Mouse (Mus musculus): Measurements from ENCODE around the gene Ptgs2. TPM values are rescaled to one million over a fixed set of nuclear protein-coding genes. Genes with fewer than 3 reads are reported as not detected.

Ptgs2 gene
- 0.29 and 0.43 TPM in 2 replicates for polyA plus RNA-seq (2014; fragmentation: Nextera tagmentation; extraction: Ambion mirVana)

- ATAC-seq (replicated peaks; ENCODE audit: insufficient number of reproducible peaks, low FRiP score, low TSS enrichment, low read depth) = peak; percentile 84
- H3K9me3 ChIP-seq (replicated peaks; ENCODE audit: control insufficient read depth, low read length) = no peaks in the 10 kb centered on the region
- peak within 1 kb of the TSS; percentile 89 for H3K4me2 ChIP-seq (ENCODE audit: low read depth, low read length)
- H3K27me3 ChIP-seq (ENCODE audit: control insufficient read depth, insufficient read depth, low read length) = no peaks in the 10 kb centered on the region; the same call in 1 of the 2 replicates
- H3K36me3 ChIP-seq (replicated peaks; ENCODE audit: control insufficient read depth, insufficient read depth, low read depth, low read length) = no peaks in the 10 kb centered on the region
- peak within 1 kb of the TSS; percentile 57 for H3K9ac ChIP-seq (replicated peaks; ENCODE audit: low read length)
- peak; percentile 73 for DNase-seq (ENCODE audit: low spot score)
- H3K27ac ChIP-seq (replicated peaks; ENCODE audit: low read depth, low read length) = no peak within 1 kb of the TSS
- under 1% methylated on average over 26 of the region's 26 CpGs for WGBS
- H3K4me1 ChIP-seq (ENCODE audit: control insufficient read depth, insufficient read depth, low read length) = no peaks in the 10 kb centered on the region
- H3K4me3 ChIP-seq (ENCODE audit: low read depth, low read length) = peak within 1 kb of the TSS; percentile 39
These were observed at the start of gene Ptgs2 for GRCm38 (mm10) chr1:150099790-150100333. TSS of gene Ptgs2 (plus strand) at chr1:150100031.

GRCm38 (mm10) chr1:150050256-150050655 is 49.6 kb upstream of the Ptgs2 start:
- Histone ChIP-seq H3K4me1 (ENCODE audit: control insufficient read depth, insufficient read depth, low read length) (no peaks in the 10 kb centered on the region), H3K9ac (replicated peaks; ENCODE audit: low read length) (no peak overlapping the region), H3K9me3 (replicated peaks; ENCODE audit: control insufficient read depth, low read length) (no peaks in the 10 kb centered on the region), H3K27me3 (ENCODE audit: control insufficient read depth, insufficient read depth, low read length) (no peaks in the 10 kb centered on the region), H3K36me3 (replicated peaks; ENCODE audit: control insufficient read depth, insufficient read depth, low read depth, low read length) (no peaks in the 10 kb centered on the region), H3K4me2 (ENCODE audit: low read depth, low read length) (no peak overlapping the region), H3K4me3 (ENCODE audit: low read depth, low read length) (no peak overlapping the region), H3K27ac (replicated peaks; ENCODE audit: low read depth, low read length) (no peak overlapping the region)
- 70% methylated on average over 1 of the region's 1 CpGs for WGBS
- no peak for ATAC-seq (replicated peaks; ENCODE audit: insufficient number of reproducible peaks, low FRiP score, low TSS enrichment, low read depth)
- no peak for DNase-seq (ENCODE audit: low spot score)

GRCm38 (mm10) chr1:150065684-150066083 is 34.1 kb upstream of the Ptgs2 start:
- WGBS = 88% methylated on average over 1 of the region's 1 CpGs
- H3K36me3 ChIP-seq (replicated peaks; ENCODE audit: control insufficient read depth, insufficient read depth, low read depth, low read length) = no peaks in the 10 kb centered on the region
- no peaks in the 10 kb centered on the region for H3K27me3 ChIP-seq (ENCODE audit: control insufficient read depth, insufficient read depth, low read length)
- no peak overlapping the region for H3K27ac ChIP-seq (replicated peaks; ENCODE audit: low read depth, low read length)
- no peak for DNase-seq (ENCODE audit: low spot score)
- no peak overlapping the region for H3K9ac ChIP-seq (replicated peaks; ENCODE audit: low read length)
- H3K4me1 ChIP-seq (ENCODE audit: control insufficient read depth, insufficient read depth, low read length) = no peaks in the 10 kb centered on the region
- H3K4me3 ChIP-seq (ENCODE audit: low read depth, low read length) = no peak overlapping the region
- ATAC-seq (replicated peaks; ENCODE audit: insufficient number of reproducible peaks, low FRiP score, low TSS enrichment, low read depth) = no peak
- H3K4me2 ChIP-seq (ENCODE audit: low read depth, low read length) = no peak overlapping the region
- no peaks in the 10 kb centered on the region for H3K9me3 ChIP-seq (replicated peaks; ENCODE audit: control insufficient read depth, low read length)

GRCm38 (mm10) chr1:150072880-150073279 is 27.0 kb upstream of the Ptgs2 start:
- H3K9ac ChIP-seq (replicated peaks; ENCODE audit: low read length) = no peak overlapping the region
- no peaks in the 10 kb centered on the region for H3K27me3 ChIP-seq (ENCODE audit: control insufficient read depth, insufficient read depth, low read length)
- no peak overlapping the region for H3K27ac ChIP-seq (replicated peaks; ENCODE audit: low read depth, low read length)
- H3K4me2 ChIP-seq (ENCODE audit: low read depth, low read length) = no peak overlapping the region
- ATAC-seq (replicated peaks; ENCODE audit: insufficient number of reproducible peaks, low FRiP score, low TSS enrichment, low read depth) (no peak), DNase-seq (ENCODE audit: low spot score) (no peak)
- 75% methylated on average over 3 of the region's 3 CpGs for WGBS
- H3K36me3 ChIP-seq (replicated peaks; ENCODE audit: control insufficient read depth, insufficient read depth, low read depth, low read length) = no peaks in the 10 kb centered on the region
- H3K9me3 ChIP-seq (replicated peaks; ENCODE audit: control insufficient read depth, low read length) = no peaks in the 10 kb centered on the region
- H3K4me3 ChIP-seq (ENCODE audit: low read depth, low read length) = no peak overlapping the region
- no peaks in the 10 kb centered on the region for H3K4me1 ChIP-seq (ENCODE audit: control insufficient read depth, insufficient read depth, low read length)

- Histone ChIP-seq H3K27ac (replicated peaks; ENCODE audit: low read depth, low read length) (no peak overlapping the region), H3K4me2 (ENCODE audit: low read depth, low read length) (no peak overlapping the region), H3K4me1 (ENCODE audit: control insufficient read depth, insufficient read depth, low read length) (no peaks in the 10 kb centered on the region), H3K4me3 (ENCODE audit: low read depth, low read length) (no peak overlapping the region), H3K9ac (replicated peaks; ENCODE audit: low read length) (no peak overlapping the region), H3K9me3 (replicated peaks; ENCODE audit: control insufficient read depth, low read length) (no peaks in the 10 kb centered on the region), H3K27me3 (ENCODE audit: control insufficient read depth, insufficient read depth, low read length) (no peaks in the 10 kb centered on the region), H3K36me3 (replicated peaks; ENCODE audit: control insufficient read depth, insufficient read depth, low read depth, low read length) (no peaks in the 10 kb centered on the region)
- ATAC-seq (replicated peaks; ENCODE audit: insufficient number of reproducible peaks, low FRiP score, low TSS enrichment, low read depth) (no peak), DNase-seq (ENCODE audit: low spot score) (no peak)
- WGBS = 94% methylated on average over 1 of the region's 1 CpGs
These were observed 25.2 kb upstream of the Ptgs2 start for GRCm38 (mm10) chr1:150074609-150075008.

GRCm38 (mm10) chr1:150089040-150089692 is 10.7 kb upstream of the Ptgs2 start:
- H3K4me1 ChIP-seq (ENCODE audit: control insufficient read depth, insufficient read depth, low read length) = no peaks in the 10 kb centered on the region
- H3K9ac ChIP-seq (replicated peaks; ENCODE audit: low read length) = no peak overlapping the region
- H3K36me3 ChIP-seq (replicated peaks; ENCODE audit: control insufficient read depth, insufficient read depth, low read depth, low read length) = no peaks in the 10 kb centered on the region
- ATAC-seq (replicated peaks; ENCODE audit: insufficient number of reproducible peaks, low FRiP score, low TSS enrichment, low read depth) (no peak), DNase-seq (ENCODE audit: low spot score) (no peak)
- H3K27me3 ChIP-seq (ENCODE audit: control insufficient read depth, insufficient read depth, low read length) = no peaks in the 10 kb centered on the region
- no peaks in the 10 kb centered on the region for H3K9me3 ChIP-seq (replicated peaks; ENCODE audit: control insufficient read depth, low read length)
- WGBS = 71% methylated on average over 6 of the region's 6 CpGs
- no peak overlapping the region for H3K4me3 ChIP-seq (ENCODE audit: low read depth, low read length)
- H3K27ac ChIP-seq (replicated peaks; ENCODE audit: low read depth, low read length) = no peak overlapping the region
- no peak overlapping the region for H3K4me2 ChIP-seq (ENCODE audit: low read depth, low read length)

- WGBS = 50% methylated on average over 1 of the region's 1 CpGs
- ATAC-seq (replicated peaks; ENCODE audit: insufficient number of reproducible peaks, low FRiP score, low TSS enrichment, low read depth) (0 out of 2 replicates have a peak, but pooled peaks have one; percentile 29), DNase-seq (ENCODE audit: low spot score) (no peak)
- Histone ChIP-seq H3K36me3 (replicated peaks; ENCODE audit: control insufficient read depth, insufficient read depth, low read depth, low read length) (no peaks in the 10 kb centered on the region), H3K4me1 (ENCODE audit: control insufficient read depth, insufficient read depth, low read length) (no peaks in the 10 kb centered on the region), H3K9ac (replicated peaks; ENCODE audit: low read length) (no peak overlapping the region), H3K9me3 (replicated peaks; ENCODE audit: control insufficient read depth, low read length) (no peaks in the 10 kb centered on the region), H3K27ac (replicated peaks; ENCODE audit: low read depth, low read length) (no peak overlapping the region), H3K4me3 (ENCODE audit: low read depth, low read length) (no peak overlapping the region), H3K4me2 (ENCODE audit: low read depth, low read length) (no peak overlapping the region), H3K27me3 (ENCODE audit: control insufficient read depth, insufficient read depth, low read length) (no peaks in the 10 kb centered on the region)
These were observed 9.6 kb upstream of the Ptgs2 start for GRCm38 (mm10) chr1:150090229-150090628.

- Histone ChIP-seq H3K27ac (replicated peaks; ENCODE audit: low read depth, low read length) (no peak overlapping the region), H3K36me3 (replicated peaks; ENCODE audit: control insufficient read depth, insufficient read depth, low read depth, low read length) (no peaks in the 10 kb centered on the region), H3K27me3 (ENCODE audit: control insufficient read depth, insufficient read depth, low read length) (no peaks in the 10 kb centered on the region; the same call in 1 of the 2 replicates), H3K4me3 (ENCODE audit: low read depth, low read length) (no peak overlapping the region), H3K9ac (replicated peaks; ENCODE audit: low read length) (no peak overlapping the region), H3K4me2 (ENCODE audit: low read depth, low read length) (no peak overlapping the region), H3K4me1 (ENCODE audit: control insufficient read depth, insufficient read depth, low read length) (no peaks in the 10 kb centered on the region), H3K9me3 (replicated peaks; ENCODE audit: control insufficient read depth, low read length) (no peaks in the 10 kb centered on the region)
- no peak for DNase-seq (ENCODE audit: low spot score)
- WGBS = 90% methylated on average over 2 of the region's 2 CpGs
- ATAC-seq (replicated peaks; ENCODE audit: insufficient number of reproducible peaks, low FRiP score, low TSS enrichment, low read depth) = no peak
These were observed 2.8 kb upstream of the Ptgs2 start for GRCm38 (mm10) chr1:150097036-150097435.
